Mouse (Mus musculus): ENCODE measurements around the gene Tmem11.

GRCm38 (mm10) chr11:60867904-60868303, 11.2 kb downstream of the Tmem11 start:
- TF ChIP-seq GATA1 (IDR thresholded peaks at IDR 0.05; ENCODE audit: low read length) (no peak), TAL1 (IDR thresholded peaks at IDR 0.05; ENCODE audit: low read length) (no peak)
